Mouse (Mus musculus) limb, embryonic 13.5 days (tissue): ENCODE data around the gene Lrrc32. TPM values are rescaled to one million over a fixed set of nuclear protein-coding genes. Genes with fewer than 3 reads are reported as not detected.

Experiments used
- ATAC-seq: fragments of 200-750 bp; cut with Nextera tagmentation; 2 replicates; pipeline ENCODE4 v1.8.0; 2017; ENCODE audit warnings: low read depth, moderate number of reproducible peaks, moderate TSS enrichment; ENCODE audit not compliant: low FRiP score
- H3K27ac ChIP-seq: fragments of 300-500 bp; sonication (generic); 2 replicates; pipeline ENCODE4 v1.5.1; 2015; ENCODE audit warnings: inconsistent platforms, mild to moderate bottlenecking, moderate library complexity
- H3K27me3 ChIP-seq: fragments of 300-500 bp; sonication (generic); 2 replicates; pipeline ENCODE4 v1.6.1; 2015; ENCODE audit warnings: mild to moderate bottlenecking, inconsistent platforms
- H3K36me3 ChIP-seq: fragments of 300-500 bp; sonication (generic); 2 replicates; pipeline ENCODE4 v1.6.1; 2015; ENCODE audit warnings: inconsistent platforms, mild to moderate bottlenecking, moderate library complexity
- H3K4me1 ChIP-seq: fragments of 300-500 bp; sonication (generic); 2 replicates; pipeline ENCODE4 v1.6.1; 2015; ENCODE audit warnings: inconsistent platforms
- H3K4me2 ChIP-seq: fragments of 300-500 bp; sonication (generic); replicated peaks from 2 replicates; pipeline ENCODE4 v1.6.1; 2015; ENCODE audit warnings: inconsistent platforms, mild to moderate bottlenecking, moderate library complexity
- H3K4me3 ChIP-seq: fragments of 300-500 bp; sonication (generic); 2 replicates; pipeline ENCODE4 v1.5.1; 2015; ENCODE audit warnings: moderate library complexity, mild to moderate bottlenecking, inconsistent platforms
- H3K9ac ChIP-seq: fragments of 300-500 bp; sonication (generic); 2 replicates; pipeline ENCODE4 v1.6.1; 2015; ENCODE audit warnings: mild to moderate bottlenecking, inconsistent platforms
- H3K9me3 ChIP-seq: fragments of 300-500 bp; sonication (generic); 2 replicates; pipeline ENCODE4 v1.6.1; 2016; ENCODE audit warnings: inconsistent platforms
- WGBS: fragments of 180-500 bp; shearing (Covaris S2); methylation state at CpG from one replicate; pipeline ENCODE4 v1.1.7; 2015; 5-methylcytosine and 5-hydroxymethylcytosine counted together
- polyA plus RNA-seq: library from polyadenylated mRNA; unstranded; fragments of >200 nt; fragmentation: Nextera tagmentation; extraction: Ambion mirVana; gene quantifications from 2 replicates; pipeline ENCODE4 v1.2.1, GENCODE M21; 2015

Lrrc32 gene
- polyA plus RNA-seq, 1 experiment from 2014 or later = 7.0 TPM

- Histone ChIP-seq H3K4me3 (no peak overlapping the region), H3K9ac (no peak overlapping the region), H3K27me3 (no peaks in the 10 kb centered on the region), H3K4me2 (peak overlapping the region; percentile 27; the same call in 1 of the 2 replicates), H3K27ac (peak overlapping the region; percentile 82), H3K4me1 (peaks cover 32% of the 10 kb centered on the region), H3K36me3 (no peaks in the 10 kb centered on the region), H3K9me3 (no peaks in the 10 kb centered on the region)
- WGBS = 25% methylated on average over 6 of the region's 6 CpGs
- ATAC-seq = no peak
These were observed 35.3 kb downstream of the Lrrc32 start for GRCm38 (mm10) chr7:98524401-98524800.

GRCm38 (mm10) chr7:98524869-98525699, 36.0 kb downstream of the Lrrc32 start:
- no peaks in the 10 kb centered on the region for H3K36me3 ChIP-seq
- WGBS = 60% methylated on average over 6 of the region's 6 CpGs
- peaks cover 32% of the 10 kb centered on the region for H3K4me1 ChIP-seq
- no peaks in the 10 kb centered on the region for H3K27me3 ChIP-seq
- ATAC-seq = no peak
- H3K4me2 ChIP-seq = peak overlapping the region; percentile 27; the same call in 1 of the 2 replicates
- H3K9ac ChIP-seq = no peak overlapping the region
- H3K9me3 ChIP-seq = no peaks in the 10 kb centered on the region
- peak overlapping the region; percentile 82 for H3K27ac ChIP-seq
- no peak overlapping the region for H3K4me3 ChIP-seq

GRCm38 (mm10) chr7:98527085-98527484, 38.0 kb downstream of the Lrrc32 start:
- Histone ChIP-seq H3K9ac (no peak overlapping the region), H3K4me1 (peaks cover 32% of the 10 kb centered on the region), H3K36me3 (no peaks in the 10 kb centered on the region), H3K27ac (no peak overlapping the region), H3K9me3 (no peaks in the 10 kb centered on the region), H3K4me3 (no peak overlapping the region), H3K4me2 (no peak overlapping the region), H3K27me3 (no peaks in the 10 kb centered on the region)
- WGBS = 92% methylated on average over 3 of the region's 3 CpGs
- ATAC-seq = no peak

DNA sequence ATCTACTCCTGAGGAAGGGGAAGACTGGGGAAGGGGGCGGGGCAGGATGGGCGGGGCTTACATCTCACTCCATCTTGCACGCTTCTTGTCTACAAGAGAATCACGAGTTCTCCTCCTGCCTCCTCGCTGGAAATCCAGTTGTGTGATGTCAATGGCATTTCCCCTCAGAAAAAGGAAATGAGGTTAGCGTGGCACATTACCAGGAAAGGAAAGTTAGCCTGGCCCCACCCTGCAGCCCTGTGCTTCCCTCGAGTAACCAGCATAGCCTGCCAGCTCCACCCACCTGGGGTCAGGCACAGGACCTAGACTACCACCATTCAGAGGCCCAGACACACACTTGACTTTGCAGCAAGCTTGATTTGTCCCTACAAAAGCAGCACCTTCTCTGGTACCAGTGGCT, 42.5 kb downstream of the Lrrc32 start:
- Histone ChIP-seq H3K9ac (no peak overlapping the region), H3K4me2 (no peak overlapping the region), H3K4me3 (no peak overlapping the region), H3K4me1 (no peaks in the 10 kb centered on the region), H3K9me3 (no peaks in the 10 kb centered on the region), H3K27me3 (no peaks in the 10 kb centered on the region), H3K36me3 (no peaks in the 10 kb centered on the region), H3K27ac (no peak overlapping the region)
- WGBS = 74% methylated on average over 7 of the region's 7 CpGs
- no peak for ATAC-seq

DNA sequence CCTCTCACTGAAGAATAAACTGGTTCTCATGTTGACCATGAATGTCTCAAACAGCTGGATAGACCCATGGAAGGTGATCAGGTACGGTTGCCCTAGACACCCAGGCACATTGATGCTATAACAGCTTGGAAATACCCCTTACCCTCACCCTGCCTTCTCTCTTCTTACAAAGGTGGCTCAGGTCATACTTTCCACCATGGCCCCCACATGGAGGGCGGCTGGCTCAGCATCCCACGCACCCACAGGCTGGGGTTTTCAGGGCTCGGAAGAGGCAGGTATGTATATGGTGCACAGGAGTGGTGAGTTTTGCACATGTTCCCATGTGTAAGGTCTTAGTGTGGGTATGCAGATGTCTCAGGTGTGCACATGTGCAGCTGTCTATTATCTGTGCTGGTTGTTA, 43.9 kb downstream of the Lrrc32 start:
- H3K4me2 ChIP-seq = no peak overlapping the region
- H3K9me3 ChIP-seq = no peaks in the 10 kb centered on the region
- H3K9ac ChIP-seq = no peak overlapping the region
- H3K36me3 ChIP-seq = no peaks in the 10 kb centered on the region
- H3K27ac ChIP-seq = no peak overlapping the region
- ATAC-seq = no peak
- 93% methylated on average over 4 of the region's 4 CpGs for WGBS
- peaks cover 12% of the 10 kb centered on the region for H3K4me1 ChIP-seq
- H3K4me3 ChIP-seq = no peak overlapping the region
- no peaks in the 10 kb centered on the region for H3K27me3 ChIP-seq

DNA sequence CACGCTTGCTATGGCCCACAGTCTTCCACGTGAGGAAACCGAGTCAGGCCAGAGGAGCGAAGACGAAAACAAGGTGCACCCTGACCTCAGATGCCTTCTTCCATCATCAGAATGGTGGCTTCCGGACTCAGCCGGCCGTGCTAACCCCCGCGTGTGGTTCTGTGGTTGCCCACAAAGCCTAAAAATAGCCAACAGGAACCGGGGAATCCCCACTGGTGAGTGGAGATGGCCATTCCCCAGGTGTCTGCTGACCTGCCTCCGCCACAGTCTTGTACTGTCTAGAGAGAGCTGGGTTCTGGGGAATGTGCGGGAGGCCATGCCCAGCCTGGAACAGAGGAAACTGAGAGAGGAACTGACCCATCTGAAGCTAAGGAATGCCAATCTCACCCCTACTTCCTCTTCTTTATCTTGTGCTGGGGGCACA, 45.4 kb downstream of the Lrrc32 start:
- Histone ChIP-seq H3K9me3 (no peaks in the 10 kb centered on the region), H3K27ac (no peak overlapping the region), H3K27me3 (no peaks in the 10 kb centered on the region), H3K4me3 (no peak overlapping the region), H3K4me1 (peaks cover 15% of the 10 kb centered on the region), H3K9ac (no peak overlapping the region), H3K36me3 (no peaks in the 10 kb centered on the region), H3K4me2 (no peak overlapping the region)
- WGBS = 90% methylated on average over 13 of the region's 13 CpGs
- ATAC-seq = no peak

- no peak overlapping the region for H3K4me3 ChIP-seq
- ATAC-seq = no peak
- H3K4me1 ChIP-seq = peaks cover 15% of the 10 kb centered on the region
- no peak overlapping the region for H3K27ac ChIP-seq
- no peak overlapping the region for H3K4me2 ChIP-seq
- no peaks in the 10 kb centered on the region for H3K9me3 ChIP-seq
- 92% methylated on average over 6 of the region's 6 CpGs for WGBS
- H3K36me3 ChIP-seq = no peaks in the 10 kb centered on the region
- no peak overlapping the region for H3K9ac ChIP-seq
- no peaks in the 10 kb centered on the region for H3K27me3 ChIP-seq
These were observed 46.1 kb downstream of the Lrrc32 start for GRCm38 (mm10) chr7:98535191-98535590.

DNA sequence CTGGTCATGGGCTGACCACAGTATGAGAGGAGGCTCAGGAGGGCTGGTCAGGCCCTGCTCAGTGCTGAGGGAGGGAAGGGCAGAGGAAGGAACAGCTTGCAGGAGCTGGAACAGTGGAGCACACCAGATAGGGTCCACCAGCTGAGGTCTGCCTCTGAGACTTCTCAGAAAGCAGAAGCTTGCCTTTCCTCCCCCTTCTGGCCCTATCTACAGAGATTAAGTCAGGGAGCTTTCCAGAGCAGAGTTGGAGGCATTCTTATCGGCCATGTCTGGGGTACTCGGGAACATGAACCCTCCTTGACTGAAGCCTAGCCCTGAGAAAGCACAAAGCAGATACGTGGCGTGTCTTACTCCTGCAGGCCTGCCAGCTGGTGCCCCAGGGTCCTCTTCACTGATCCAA, 46.8 kb downstream of the Lrrc32 start:
- ATAC-seq = no peak
- Histone ChIP-seq H3K4me2 (no peak overlapping the region), H3K4me3 (no peak overlapping the region), H3K4me1 (peaks cover 20% of the 10 kb centered on the region), H3K9ac (no peak overlapping the region), H3K9me3 (no peaks in the 10 kb centered on the region), H3K27ac (no peak overlapping the region), H3K36me3 (no peaks in the 10 kb centered on the region), H3K27me3 (no peaks in the 10 kb centered on the region)
- 86% methylated on average over 4 of the region's 4 CpGs for WGBS

GRCm38 (mm10) chr7:98537210-98537966, 48.3 kb downstream of the Lrrc32 start:
- H3K4me1 ChIP-seq = peaks cover 24% of the 10 kb centered on the region
- H3K36me3 ChIP-seq = no peaks in the 10 kb centered on the region
- no peaks in the 10 kb centered on the region for H3K27me3 ChIP-seq
- no peak overlapping the region for H3K4me2 ChIP-seq
- peak; percentile 40 for ATAC-seq
- no peak overlapping the region for H3K9ac ChIP-seq
- H3K4me3 ChIP-seq = no peak overlapping the region
- H3K9me3 ChIP-seq = no peaks in the 10 kb centered on the region
- peak overlapping the region; percentile 44; the same call in 1 of the 2 replicates for H3K27ac ChIP-seq
- WGBS = 35% methylated on average over 10 of the region's 10 CpGs

- no peak overlapping the region for H3K4me2 ChIP-seq
- H3K9me3 ChIP-seq = no peaks in the 10 kb centered on the region
- H3K9ac ChIP-seq = no peak overlapping the region
- H3K4me1 ChIP-seq = peaks cover 29% of the 10 kb centered on the region
- H3K4me3 ChIP-seq = no peak overlapping the region
- no peaks in the 10 kb centered on the region for H3K36me3 ChIP-seq
- 46% methylated on average over 8 of the region's 8 CpGs for WGBS
- ATAC-seq = 0 out of 2 replicates have a peak, but pooled peaks have one; percentile 38
- no peaks in the 10 kb centered on the region for H3K27me3 ChIP-seq
- peak overlapping the region; percentile 44; the same call in 1 of the 2 replicates for H3K27ac ChIP-seq
These were observed 49.0 kb downstream of the Lrrc32 start for GRCm38 (mm10) chr7:98537967-98538573.

DNA sequence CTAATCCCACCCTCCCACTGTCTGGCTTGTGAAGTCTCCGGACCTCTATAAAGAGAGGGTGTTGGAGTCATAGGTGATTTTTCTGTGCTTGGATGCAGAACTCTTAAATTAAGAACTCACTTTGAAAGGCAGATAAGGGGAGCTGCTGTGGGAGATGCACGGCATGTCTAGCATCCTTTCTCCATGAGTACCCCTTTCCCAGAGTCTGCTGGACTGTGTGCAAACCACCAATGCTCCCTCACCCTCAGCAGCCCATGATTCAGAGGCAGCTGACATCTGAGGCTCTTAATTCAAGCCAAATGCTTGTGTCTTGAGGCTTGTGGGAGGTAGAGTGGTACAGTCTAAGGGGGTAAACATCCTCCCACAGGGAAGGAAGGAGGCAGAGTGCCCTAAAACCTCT, 51.8 kb downstream of the Lrrc32 start:
- H3K9ac ChIP-seq = no peak overlapping the region
- no peak for ATAC-seq
- H3K4me1 ChIP-seq = peaks cover 43% of the 10 kb centered on the region
- H3K27me3 ChIP-seq = no peaks in the 10 kb centered on the region
- no peak overlapping the region for H3K27ac ChIP-seq
- WGBS = 17% methylated on average over 2 of the region's 2 CpGs
- H3K9me3 ChIP-seq = no peaks in the 10 kb centered on the region
- H3K36me3 ChIP-seq = no peaks in the 10 kb centered on the region
- H3K4me2 ChIP-seq = no peak overlapping the region
- no peak overlapping the region for H3K4me3 ChIP-seq

GRCm38 (mm10) chr7:98541564-98541963, 52.5 kb downstream of the Lrrc32 start:
- H3K9ac ChIP-seq = no peak overlapping the region
- peaks cover 43% of the 10 kb centered on the region for H3K4me1 ChIP-seq

More at GRCm38 (mm10) chr7:98541564-98541963, 52.5 kb downstream of the Lrrc32 start:
- 82% methylated on average over 5 of the region's 5 CpGs for WGBS
- Histone ChIP-seq H3K36me3 (no peaks in the 10 kb centered on the region), H3K4me2 (no peak overlapping the region), H3K27me3 (no peaks in the 10 kb centered on the region), H3K27ac (no peak overlapping the region), H3K9me3 (no peaks in the 10 kb centered on the region), H3K4me3 (no peak overlapping the region)
- no peak for ATAC-seq
